Mouse (Mus musculus) brain, embryonic 14.5 days (tissue): ENCODE results near the gene Stk40.

Experiments
- CTCF ChIP-seq: fragments of 200-500 bp; IDR thresholded peaks from 2 replicates; pipeline ENCODE4 v1.5.1; 2012; ENCODE audit warnings: inconsistent platforms, mild to moderate bottlenecking, moderate library complexity, borderline replicate concordance; ENCODE audit not compliant: insufficient read depth, insufficient read length; ENCODE audit errors: extremely low read depth
- POLR2A ChIP-seq: fragments of 200-500 bp; IDR thresholded peaks from 2 replicates; pipeline ENCODE4 v1.6.1; 2012; ENCODE audit warnings: mild to moderate bottlenecking, inconsistent platforms, borderline replicate concordance; ENCODE audit not compliant: poor library complexity, insufficient read depth, insufficient read length, severe bottlenecking; ENCODE audit errors: extremely low read depth

DNA sequence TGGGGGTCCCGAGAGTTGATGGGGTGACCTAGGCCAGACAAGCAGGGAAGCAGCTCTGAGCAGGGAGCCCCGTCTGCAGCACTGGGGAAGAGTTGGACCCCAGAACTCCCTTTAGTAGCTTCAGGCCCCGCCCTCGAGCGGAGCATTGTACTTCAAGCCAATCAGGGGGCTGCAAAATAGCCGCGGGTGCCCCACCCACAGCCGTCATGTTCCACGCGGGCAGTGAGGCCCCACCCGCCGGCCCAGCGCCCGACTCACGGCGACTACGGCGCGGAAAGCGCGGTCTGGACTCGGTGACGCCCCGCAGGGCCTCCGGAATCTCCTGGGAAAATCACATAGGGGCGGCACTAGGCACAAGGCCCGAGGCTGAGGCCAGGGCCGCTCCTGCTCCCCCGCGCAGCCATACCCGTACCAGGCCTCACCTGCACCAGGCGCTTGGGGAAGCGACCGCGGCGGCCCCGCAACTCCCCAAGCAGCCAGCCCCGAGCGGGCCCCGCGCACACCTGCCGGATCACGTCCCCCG lies 58.8 kb downstream of the Stk40 start:
- TF ChIP-seq CTCF (no peak), POLR2A (0 out of 2 replicates have a peak, but pooled peaks have one; percentile 19)
